Mouse (Mus musculus) C2C12 (cell line): ENCODE results near the gene Perp. TPM values are rescaled to one million over a fixed set of nuclear protein-coding genes. Genes with fewer than 3 reads are reported as not detected.

Source experiments
- H3K27me3 ChIP-seq: one replicate; pipeline ENCODE4 v1.6.1; 2011; ENCODE audit not compliant: control insufficient read depth, insufficient read depth, insufficient read length
- H3K36me3 ChIP-seq: one replicate; pipeline ENCODE4 v1.6.1; 2011; ENCODE audit not compliant: control insufficient read depth, insufficient read depth
- H3K4me3 ChIP-seq: one replicate; pipeline ENCODE4 v1.5.1; 2011; ENCODE audit warnings: mild to moderate bottlenecking, control low read depth; ENCODE audit not compliant: poor library complexity, insufficient read depth, severe bottlenecking
- H3K79me2 ChIP-seq: one replicate; pipeline ENCODE4 v1.6.1; 2011; ENCODE audit not compliant: control insufficient read depth, insufficient read depth
- H3K79me3 ChIP-seq: one replicate; pipeline ENCODE4 v1.6.1; 2011; ENCODE audit warnings: low read depth, control low read depth
- H3ac ChIP-seq: one replicate; pipeline ENCODE3; 2011; ENCODE audit warnings: low read depth; ENCODE audit not compliant: control insufficient read depth, insufficient read length
- CEBPB ChIP-seq: IDR thresholded peaks from one replicate; pipeline ENCODE4 v1.6.1; 2011; ENCODE audit warnings: low read depth, mild to moderate bottlenecking, control low read depth, moderate library complexity
- CTCF ChIP-seq: IDR thresholded peaks from one replicate; pipeline ENCODE4 v1.5.1; 2011; ENCODE audit not compliant: control insufficient read depth, insufficient read depth, insufficient read length
- FOSL1 ChIP-seq: IDR thresholded peaks from one replicate; pipeline ENCODE4 v1.8.0; 2011; ENCODE audit warnings: mild to moderate bottlenecking, low read length; ENCODE audit not compliant: poor library complexity, insufficient read depth, severe bottlenecking
- MAX ChIP-seq: IDR thresholded peaks from one replicate; pipeline ENCODE4 v1.6.1; 2011; ENCODE audit warnings: mild to moderate bottlenecking, control low read depth
- MYOD1 ChIP-seq: IDR thresholded peaks from one replicate; pipeline ENCODE4 v1.6.1; 2011; ENCODE audit warnings: low read depth; ENCODE audit not compliant: control insufficient read depth, insufficient read length
- MYOG ChIP-seq: IDR thresholded peaks from one replicate; pipeline ENCODE4 v1.6.1; 2011; ENCODE audit not compliant: control insufficient read depth, insufficient read length; ENCODE audit errors: extremely low read depth
- USF1 ChIP-seq: IDR thresholded peaks from one replicate; pipeline ENCODE4 v1.6.1; 2011; ENCODE audit warnings: low read depth, mild to moderate bottlenecking, control low read depth, moderate library complexity
- long read RNA-seq, 2 experiments: library from polyadenylated mRNA; unstranded; transcript quantifications; one replicate each; pipeline ENCODE4 v2.0.0; 2019 to 2020
- polyA plus RNA-seq: library from polyadenylated mRNA; unstranded; fragments of >200 nt; fragmentation: generic; extraction: Trizol; gene quantifications from one replicate; pipeline ENCODE4 v1.2.1, GENCODE M21; 2012; ENCODE audit warnings: missing spikeins

Gene Perp
- polyA plus RNA-seq = 0.02 TPM
- long read RNA-seq, experiment 1, partial matches to known transcripts = 2 of 4 reads
- long read RNA-seq, experiment 1, other reads (novel, unspliced or antisense) = 0 of 4 reads
- long read RNA-seq, experiment 2, transcript Perp-201 (3 exons, 1,952 nt) = major isoform, 10 of 10 reads
- long read RNA-seq, experiment 2, partial matches to known transcripts = 0 of 10 reads
- long read RNA-seq, experiment 2, other reads (novel, unspliced or antisense) = 0 of 10 reads

GRCm38 (mm10) chr10:18844441-18845286 lies at the start of gene Perp:
Gene Perp, plus strand, starts transcription at chr10:18845020.
- no peaks in the 10 kb centered on the region for H3K36me3 ChIP-seq
- H3K27me3 ChIP-seq = peaks cover 8% of the 10 kb centered on the region
- TF ChIP-seq FOSL1 = no peak
- TF ChIP-seq CEBPB = no peak
- no peak for TF ChIP-seq MYOG
- no peak for TF ChIP-seq USF1
- H3ac ChIP-seq = no peak within 1 kb of the TSS
- H3K4me3 ChIP-seq = no peak within 1 kb of the TSS
- no peaks in the 10 kb centered on the region for H3K79me3 ChIP-seq
- no peaks in the 10 kb centered on the region for H3K79me2 ChIP-seq

GRCm38 (mm10) chr10:18811751-18812150 lies 33.1 kb upstream of the Perp start:
- H3K4me3 ChIP-seq = no peak overlapping the region
- no peaks in the 10 kb centered on the region for H3K79me2 ChIP-seq
- H3K79me3 ChIP-seq = no peaks in the 10 kb centered on the region
- no peaks in the 10 kb centered on the region for H3K36me3 ChIP-seq
- no peaks in the 10 kb centered on the region for H3K27me3 ChIP-seq
- TF ChIP-seq USF1 = no peak
- no peak for TF ChIP-seq MYOG
- no peak for TF ChIP-seq MAX
- no peak for TF ChIP-seq MYOD1
- no peak for TF ChIP-seq FOSL1
- TF ChIP-seq CEBPB = no peak
- no peak for TF ChIP-seq CTCF
- no peak overlapping the region for H3ac ChIP-seq

- Histone ChIP-seq H3K79me2 (no peaks in the 10 kb centered on the region), H3K4me3 (no peak overlapping the region), H3ac (no peak overlapping the region), H3K36me3 (no peaks in the 10 kb centered on the region), H3K79me3 (no peaks in the 10 kb centered on the region), H3K27me3 (peaks cover 13% of the 10 kb centered on the region)
- TF ChIP-seq USF1 (no peak), CTCF (no peak), MYOD1 (no peak), MAX (no peak), CEBPB (no peak), MYOG (no peak), FOSL1 (no peak)
Measured at GRCm38 (mm10) chr10:18816560-18816959, 28.3 kb upstream of the Perp start.

- H3K4me3 ChIP-seq = no peak overlapping the region
- no peak overlapping the region for H3ac ChIP-seq
- TF ChIP-seq FOSL1 (no peak), MYOG (no peak), USF1 (no peak), MYOD1 (no peak), CTCF (no peak), MAX (no peak), CEBPB (no peak)
- no peaks in the 10 kb centered on the region for H3K79me3 ChIP-seq
- no peaks in the 10 kb centered on the region for H3K36me3 ChIP-seq
- no peaks in the 10 kb centered on the region for H3K27me3 ChIP-seq
- H3K79me2 ChIP-seq = no peaks in the 10 kb centered on the region
Measured at GRCm38 (mm10) chr10:18825143-18825542, 19.7 kb upstream of the Perp start.

GRCm38 (mm10) chr10:18826107-18826506 lies 18.7 kb upstream of the Perp start:
- no peaks in the 10 kb centered on the region for H3K36me3 ChIP-seq
- H3ac ChIP-seq = no peak overlapping the region
- H3K79me3 ChIP-seq = no peaks in the 10 kb centered on the region
- no peaks in the 10 kb centered on the region for H3K79me2 ChIP-seq
- no peak overlapping the region for H3K4me3 ChIP-seq
- TF ChIP-seq MAX = no peak
- no peak for TF ChIP-seq CTCF
- no peak for TF ChIP-seq MYOG
- no peak for TF ChIP-seq CEBPB
- no peak for TF ChIP-seq MYOD1
- no peak for TF ChIP-seq FOSL1
- H3K27me3 ChIP-seq = no peaks in the 10 kb centered on the region

- H3ac ChIP-seq = no peak overlapping the region
- H3K36me3 ChIP-seq = no peaks in the 10 kb centered on the region
- TF ChIP-seq USF1 = no peak
- H3K27me3 ChIP-seq = no peaks in the 10 kb centered on the region
- no peaks in the 10 kb centered on the region for H3K79me2 ChIP-seq
- no peak overlapping the region for H3K4me3 ChIP-seq
- H3K79me3 ChIP-seq = no peaks in the 10 kb centered on the region
Measured at GRCm38 (mm10) chr10:18827936-18828335, 16.9 kb upstream of the Perp start.
